Mouse (Mus musculus): ENCODE results near the gene Zfp704. TPM values are rescaled to one million over a fixed set of nuclear protein-coding genes. Genes with fewer than 3 reads are reported as not detected.

The Zfp704 gene
- polyA plus RNA-seq, 1 experiment = 5.9 TPM

- Histone ChIP-seq H3K9me3 (no peaks in the 10 kb centered on the region), H3K4me1 (peaks cover 60% of the 10 kb centered on the region), H3K27me3 (replicated peaks) (peaks cover 3% of the 10 kb centered on the region), H3K36me3 (replicated peaks; ENCODE audit: low read length) (no peaks in the 10 kb centered on the region), H3K4me3 (replicated peaks) (no peak overlapping the region)
- no peak for TF ChIP-seq FLI1 (IDR thresholded peaks at IDR 0.05; ENCODE audit: low read length)
These were observed 105.5 kb downstream of the Zfp704 start for GRCm38 (mm10) chr3:9504371-9504770.

- peaks cover 68% of the 10 kb centered on the region for H3K4me1 ChIP-seq
- H3K36me3 ChIP-seq (replicated peaks; ENCODE audit: low read length) = no peaks in the 10 kb centered on the region
- H3K4me3 ChIP-seq (replicated peaks) = peak overlapping the region; percentile 33
- no peaks in the 10 kb centered on the region for H3K9me3 ChIP-seq
- TF ChIP-seq GATA1 (IDR thresholded peaks at IDR 0.05; ENCODE audit: borderline replicate concordance, low read length) (no peak), FLI1 (IDR thresholded peaks at IDR 0.05; ENCODE audit: low read length) (no peak)
- peaks cover 8% of the 10 kb centered on the region for H3K27me3 ChIP-seq (replicated peaks)
These were observed 109.2 kb downstream of the Zfp704 start for GRCm38 (mm10) chr3:9500725-9501124.

GRCm38 (mm10) chr3:9499994-9500553, 109.8 kb downstream of the Zfp704 start:
- TF ChIP-seq GATA1 (IDR thresholded peaks at IDR 0.05; ENCODE audit: borderline replicate concordance, low read length) (no peak), FLI1 (IDR thresholded peaks at IDR 0.05; ENCODE audit: low read length) (no peak)
- no peaks in the 10 kb centered on the region for H3K9me3 ChIP-seq
- peak overlapping the region; percentile 87 for H3K4me3 ChIP-seq (replicated peaks)
- no peaks in the 10 kb centered on the region for H3K36me3 ChIP-seq (replicated peaks; ENCODE audit: low read length)
- peaks cover 9% of the 10 kb centered on the region for H3K27me3 ChIP-seq (replicated peaks)
- H3K4me1 ChIP-seq = peaks cover 61% of the 10 kb centered on the region

GRCm38 (mm10) chr3:9499489-9499888, 110.4 kb downstream of the Zfp704 start:
- Histone ChIP-seq H3K4me3 (replicated peaks) (peak overlapping the region; percentile 87), H3K27me3 (replicated peaks) (peaks cover 14% of the 10 kb centered on the region), H3K4me1 (peaks cover 60% of the 10 kb centered on the region), H3K36me3 (replicated peaks; ENCODE audit: low read length) (no peaks in the 10 kb centered on the region), H3K9me3 (no peaks in the 10 kb centered on the region)
- no peak for TF ChIP-seq GATA1 (IDR thresholded peaks at IDR 0.05; ENCODE audit: borderline replicate concordance, low read length)

GRCm38 (mm10) chr3:9497260-9497659, 112.6 kb downstream of the Zfp704 start:
- Histone ChIP-seq H3K4me3 (replicated peaks) (no peak overlapping the region), H3K4me1 (peaks cover 51% of the 10 kb centered on the region), H3K27me3 (replicated peaks) (peaks cover 15% of the 10 kb centered on the region), H3K36me3 (replicated peaks; ENCODE audit: low read length) (peaks cover 2% of the 10 kb centered on the region), H3K9me3 (no peaks in the 10 kb centered on the region)
- TF ChIP-seq GATA1 (IDR thresholded peaks at IDR 0.05; ENCODE audit: borderline replicate concordance, low read length) (no peak), FLI1 (IDR thresholded peaks at IDR 0.05; ENCODE audit: low read length) (no peak)

- Histone ChIP-seq H3K36me3 (replicated peaks; ENCODE audit: low read length) (peaks cover 14% of the 10 kb centered on the region), H3K4me3 (replicated peaks) (no peak overlapping the region), H3K9me3 (peaks cover 12% of the 10 kb centered on the region), H3K4me1 (peaks cover 44% of the 10 kb centered on the region), H3K27me3 (replicated peaks) (peaks cover 13% of the 10 kb centered on the region)
- TF ChIP-seq GATA1 (IDR thresholded peaks at IDR 0.05; ENCODE audit: borderline replicate concordance, low read length) (no peak), FLI1 (IDR thresholded peaks at IDR 0.05; ENCODE audit: low read length) (no peak)
These were observed 118.1 kb downstream of the Zfp704 start for GRCm38 (mm10) chr3:9491766-9492283.

- Histone ChIP-seq H3K36me3 (replicated peaks; ENCODE audit: low read length) (peaks cover 27% of the 10 kb centered on the region), H3K27me3 (replicated peaks) (no peaks in the 10 kb centered on the region), H3K4me3 (replicated peaks) (no peak overlapping the region), H3K4me1 (peaks cover 64% of the 10 kb centered on the region), H3K9me3 (peaks cover 27% of the 10 kb centered on the region)
- no peak for TF ChIP-seq FLI1 (IDR thresholded peaks at IDR 0.05; ENCODE audit: low read length)
- TF ChIP-seq GATA1 (IDR thresholded peaks at IDR 0.05; ENCODE audit: borderline replicate concordance, low read length) = no peak
These were observed 122.2 kb downstream of the Zfp704 start for GRCm38 (mm10) chr3:9487644-9488043.

GRCm38 (mm10) chr3:9485506-9485905, 124.4 kb downstream of the Zfp704 start:
- no peaks in the 10 kb centered on the region for H3K27me3 ChIP-seq (replicated peaks)
- H3K36me3 ChIP-seq (replicated peaks; ENCODE audit: low read length) = peaks cover 16% of the 10 kb centered on the region
- peaks cover 16% of the 10 kb centered on the region for H3K9me3 ChIP-seq
- no peak overlapping the region for H3K4me3 ChIP-seq (replicated peaks)
- H3K4me1 ChIP-seq = peaks cover 74% of the 10 kb centered on the region
- TF ChIP-seq FLI1 (IDR thresholded peaks at IDR 0.05; ENCODE audit: low read length) = no peak
- TF ChIP-seq GATA1 (IDR thresholded peaks at IDR 0.05; ENCODE audit: borderline replicate concordance, low read length) = no peak

- peaks cover 60% of the 10 kb centered on the region for H3K4me1 ChIP-seq
- peaks cover 16% of the 10 kb centered on the region for H3K9me3 ChIP-seq
- H3K4me3 ChIP-seq (replicated peaks) = peak overlapping the region; percentile 30
- TF ChIP-seq FLI1 (IDR thresholded peaks at IDR 0.05; ENCODE audit: low read length) (no peak), GATA1 (IDR thresholded peaks at IDR 0.05; ENCODE audit: borderline replicate concordance, low read length) (no peak)
- H3K27me3 ChIP-seq (replicated peaks) = no peaks in the 10 kb centered on the region
- H3K36me3 ChIP-seq (replicated peaks; ENCODE audit: low read length) = peaks cover 16% of the 10 kb centered on the region
These were observed 127.9 kb downstream of the Zfp704 start for GRCm38 (mm10) chr3:9481956-9482355.

- peak overlapping the region; percentile 59 for H3K4me3 ChIP-seq (replicated peaks)
- peaks cover 10% of the 10 kb centered on the region for H3K36me3 ChIP-seq (replicated peaks; ENCODE audit: low read length)
- peaks cover 58% of the 10 kb centered on the region for H3K4me1 ChIP-seq
- peaks cover 2% of the 10 kb centered on the region for H3K27me3 ChIP-seq (replicated peaks)
- TF ChIP-seq FLI1 (IDR thresholded peaks at IDR 0.05; ENCODE audit: low read length) = no peak
- TF ChIP-seq GATA1 (IDR thresholded peaks at IDR 0.05; ENCODE audit: borderline replicate concordance, low read length) = no peak; the same call in 2 of the 3 replicates
- peaks cover 13% of the 10 kb centered on the region for H3K9me3 ChIP-seq
These were observed 128.5 kb downstream of the Zfp704 start for GRCm38 (mm10) chr3:9481358-9481757.

Measured in megakaryocyte, embryonic 14.5 days (primary cell).